Mouse (Mus musculus) cerebellum, postnatal 14 days (tissue): Measurements from ENCODE around the gene Lpxn.

Source experiments
- DNase-seq, 2 experiments: peaks; one replicate each; pipeline ENCODE4 v3.0.0; 2021; ENCODE audit warnings: mixed read lengths in 2 of 2

Gene Lpxn

DNA sequence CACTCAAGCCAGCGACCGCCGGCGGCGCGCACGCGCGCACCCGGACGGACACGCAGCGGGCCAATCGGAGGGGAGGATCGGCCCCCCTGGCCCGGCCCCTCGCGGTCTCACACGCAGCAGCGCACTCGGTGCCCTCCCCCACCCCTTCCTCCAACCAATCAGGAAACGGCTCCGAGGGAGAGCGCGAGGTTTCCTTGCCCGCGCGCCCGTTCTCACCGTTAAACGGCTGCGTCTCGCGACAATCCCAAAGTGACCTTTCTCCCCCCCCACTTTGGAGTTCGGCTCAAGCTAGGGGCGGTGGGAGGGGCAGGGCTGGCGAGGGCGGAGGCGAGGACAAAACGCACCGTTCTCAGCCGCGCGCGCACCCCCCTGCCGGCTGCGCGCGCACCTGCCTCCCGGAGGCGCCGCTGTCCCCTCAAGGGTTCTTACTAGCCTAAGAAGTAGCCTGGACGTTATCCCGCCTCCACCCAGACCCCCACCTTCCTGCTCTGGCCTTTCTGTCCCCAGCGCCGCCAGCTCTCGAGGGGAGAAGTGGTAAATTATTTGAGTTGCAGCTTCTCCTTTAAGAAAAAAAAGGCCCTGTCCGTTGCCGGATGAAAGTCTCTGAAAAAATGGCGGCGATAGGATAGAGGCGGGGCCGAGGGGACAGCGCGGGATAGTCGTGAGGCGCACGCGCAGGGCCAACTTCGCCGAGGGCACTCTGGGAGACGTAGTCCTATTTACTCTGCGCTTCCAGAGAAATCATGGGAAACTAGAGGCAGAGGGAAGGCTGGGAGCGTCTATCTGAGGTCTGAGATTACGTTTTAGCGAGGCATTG, at the start of gene Lpxn, which contains the start of gene Zfp91:
TSS of gene Lpxn (plus strand) at position 683 of the 817 bp plus-strand sequence.
TSS of gene Zfp91 (minus strand) at position 616 of the 817 bp plus-strand sequence.
- DNase-seq, result peak; percentile 97 to 98

DNA sequence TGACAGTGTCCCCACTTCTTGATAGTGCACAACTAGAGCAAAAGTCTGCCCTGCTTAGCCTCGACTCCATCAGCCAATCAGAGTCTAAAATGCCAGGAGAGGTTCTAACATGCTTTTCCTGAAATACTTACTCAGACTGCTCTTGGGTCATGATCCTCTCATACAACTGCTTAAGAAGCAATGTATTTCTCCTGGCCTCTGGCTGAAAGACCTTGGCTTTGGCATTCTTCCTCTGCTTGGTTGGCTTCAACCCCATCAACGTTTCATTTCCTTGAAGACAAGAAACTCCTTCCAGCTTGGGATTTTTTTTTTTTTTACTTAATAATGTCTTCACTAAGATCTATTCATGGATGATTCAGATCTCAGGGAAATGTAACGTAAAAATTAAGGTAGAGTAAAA, 39.7 kb upstream of the Lpxn start:
- no peak for DNase-seq

DNA sequence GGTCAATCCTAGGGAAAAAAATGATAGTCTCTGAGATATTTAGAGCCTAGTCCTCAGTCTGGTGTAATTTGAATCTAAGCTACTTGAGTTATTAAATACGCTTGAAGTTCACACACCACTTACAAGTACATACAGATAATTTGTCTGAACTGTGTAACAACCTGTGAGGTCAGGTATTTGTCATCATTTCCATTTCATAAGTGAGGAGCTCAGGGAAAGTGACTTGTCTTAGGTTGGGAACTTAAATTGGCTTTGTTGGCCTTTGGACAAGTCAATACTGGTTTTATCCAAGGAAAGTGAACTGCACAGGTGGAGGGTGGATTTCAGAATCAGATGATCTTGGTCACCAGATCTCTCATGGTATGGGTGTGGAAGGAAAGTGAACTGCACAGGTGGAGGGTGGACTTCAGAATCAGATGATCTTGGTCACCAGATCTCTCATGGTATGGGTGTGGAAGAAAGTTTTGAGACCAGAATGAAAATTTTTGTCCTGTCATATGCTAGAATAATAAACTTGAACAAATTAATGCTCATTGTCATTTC, 37.0 kb upstream of the Lpxn start:
- no peak for DNase-seq

DNA sequence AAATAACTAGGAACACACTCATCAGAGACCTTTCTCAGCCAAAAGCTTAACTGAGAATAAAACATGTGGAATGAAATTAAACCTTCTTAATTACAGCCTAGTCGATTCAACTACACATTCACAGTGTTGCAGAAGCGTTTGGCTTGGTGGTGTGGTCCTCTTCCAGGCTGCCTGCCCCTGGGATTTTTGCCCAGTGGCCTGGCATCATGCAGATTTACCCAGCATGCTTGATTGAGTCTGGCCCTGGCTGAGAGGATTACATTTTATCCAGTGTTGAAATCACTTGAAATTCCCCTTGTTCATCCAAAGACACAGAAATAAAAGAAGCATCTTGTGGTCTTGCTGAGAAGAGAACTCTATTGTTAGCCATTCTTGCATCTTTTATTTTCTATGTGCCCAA, 36.3 kb upstream of the Lpxn start:
- peak; percentile 86 to 91 for DNase-seq

DNA sequence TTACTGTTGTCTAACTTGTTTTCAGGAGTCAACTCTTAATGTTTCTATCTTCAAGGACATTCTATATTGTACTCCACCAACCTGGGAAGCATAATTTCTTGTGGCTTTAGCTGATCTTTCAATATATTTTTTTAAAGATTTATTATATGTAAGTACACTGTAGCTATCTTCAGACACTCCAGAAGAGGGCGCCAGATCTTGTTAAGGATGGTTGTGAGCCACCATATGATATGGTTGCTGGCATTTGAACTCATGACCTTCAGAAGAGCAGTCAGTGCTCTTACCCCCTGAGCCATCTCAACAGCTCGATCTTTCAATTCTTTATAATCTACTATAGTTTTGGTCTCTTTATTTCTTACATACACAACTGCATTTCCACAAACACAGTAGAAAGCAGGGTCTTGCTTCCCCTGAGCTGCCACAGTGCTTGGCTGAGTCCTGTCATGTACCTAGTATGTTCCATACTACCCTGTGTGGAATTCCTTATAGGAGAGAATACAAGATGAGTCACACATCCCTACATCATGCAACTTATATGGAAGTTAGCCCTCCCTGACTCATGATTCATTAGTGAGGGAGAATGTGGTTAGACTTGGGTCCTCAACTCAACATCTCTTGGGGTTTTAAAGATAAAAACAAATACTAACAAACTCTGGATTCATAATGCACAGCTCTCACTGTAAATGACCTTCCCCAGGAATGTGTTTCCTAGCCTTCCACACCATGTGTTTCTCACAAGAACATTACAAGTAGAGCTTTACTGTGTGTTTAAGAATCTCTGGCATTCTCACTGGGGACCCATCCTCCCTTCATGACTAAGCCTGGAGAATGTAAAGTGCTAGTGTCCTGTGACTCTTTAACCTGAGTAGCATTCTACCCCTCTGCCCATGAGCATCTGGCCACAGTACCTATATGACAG, 33.5 kb upstream of the Lpxn start:
- DNase-seq, result peak in 1 of 2 experiments; percentile 10

DNA sequence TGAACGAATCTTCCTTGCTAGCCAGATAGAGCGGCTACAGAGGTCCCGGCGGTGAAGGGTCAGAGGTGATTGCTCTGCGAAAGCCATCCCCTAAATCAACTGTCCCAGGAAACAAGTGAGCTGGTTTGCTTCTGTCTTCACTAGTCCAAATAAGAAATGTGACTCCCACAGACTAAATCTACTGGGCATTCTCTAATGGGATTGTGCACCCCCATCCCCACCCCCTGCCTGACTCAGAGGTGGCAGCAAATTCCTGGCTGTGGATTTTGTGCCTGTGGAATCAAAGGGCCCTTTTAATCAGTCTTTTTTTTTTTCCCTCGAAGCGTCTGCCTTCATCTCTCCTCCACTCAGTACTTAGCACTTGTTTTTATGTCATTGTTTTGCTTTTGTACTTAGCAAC, 30.7 kb upstream of the Lpxn start, which contains the start of gene Cntf:
TSS of gene Cntf (minus strand) at position 325 of the 400 bp plus-strand sequence.
- no peak for DNase-seq

DNA sequence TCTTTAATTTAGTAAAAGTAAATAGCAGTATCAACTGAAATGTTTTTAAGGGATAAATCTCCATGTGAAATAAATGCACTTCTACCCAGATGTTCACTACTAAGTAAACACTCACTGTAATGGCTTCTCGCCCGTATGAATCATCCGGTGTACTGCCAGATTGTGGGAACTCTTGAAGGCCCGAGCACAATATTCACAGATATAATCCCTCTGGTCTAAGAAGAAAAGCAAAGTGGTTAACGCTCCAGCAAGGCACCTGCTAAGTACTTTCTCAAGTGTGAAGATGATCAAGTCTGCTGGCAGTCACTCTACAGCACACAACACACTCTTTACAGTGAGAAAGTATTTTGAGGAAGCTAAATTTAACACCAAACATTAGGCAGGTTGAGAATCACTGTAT, 25.1 kb upstream of the Lpxn start:
- DNase-seq, result no peak

DNA sequence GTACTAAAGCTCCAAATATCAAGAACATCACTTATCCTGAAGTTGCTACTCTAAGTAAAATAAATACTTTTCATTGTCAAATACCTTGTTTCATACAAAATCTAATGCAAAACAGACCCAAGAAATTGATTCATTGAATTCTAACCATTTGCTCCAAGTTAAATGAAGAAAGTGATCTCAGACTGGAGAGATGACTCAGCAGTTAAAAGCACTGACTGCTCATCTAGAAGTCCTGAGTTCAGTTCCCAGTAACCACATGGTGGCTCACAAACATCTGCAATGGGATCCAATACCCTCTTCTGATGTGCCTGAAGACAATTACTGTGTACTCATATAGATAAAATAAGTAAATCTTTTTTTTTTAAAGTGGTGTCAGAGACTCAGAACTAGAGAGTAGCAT, 15.6 kb upstream of the Lpxn start:
- DNase-seq, result no peak

DNA sequence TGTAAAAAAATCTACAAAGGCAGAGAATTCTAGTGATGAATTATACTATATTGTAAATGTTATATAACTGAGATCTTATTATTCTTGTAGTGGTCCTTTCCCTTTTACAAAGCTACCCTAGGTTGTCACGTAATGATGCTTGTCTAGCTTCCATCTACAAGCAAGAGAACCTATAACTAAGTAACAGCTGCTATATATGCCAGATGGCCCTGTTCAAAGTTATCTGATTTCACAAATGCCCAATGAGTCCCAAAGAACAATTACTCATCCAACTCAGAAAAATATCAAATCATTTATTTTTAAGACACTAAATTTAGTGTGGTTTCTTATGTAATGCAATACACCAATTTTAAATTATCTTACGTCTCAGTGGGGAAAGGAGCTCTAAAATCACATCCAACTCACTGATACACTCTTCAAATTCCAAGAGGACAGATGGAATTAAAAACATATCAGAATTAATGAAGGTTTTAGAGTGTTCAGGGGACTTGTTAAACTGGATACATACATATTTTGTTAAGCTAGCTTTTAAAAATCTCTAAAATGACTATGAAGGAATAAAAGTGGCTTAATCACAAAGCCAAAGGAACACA, 9.1 kb upstream of the Lpxn start:
- DNase-seq, result no peak

DNA sequence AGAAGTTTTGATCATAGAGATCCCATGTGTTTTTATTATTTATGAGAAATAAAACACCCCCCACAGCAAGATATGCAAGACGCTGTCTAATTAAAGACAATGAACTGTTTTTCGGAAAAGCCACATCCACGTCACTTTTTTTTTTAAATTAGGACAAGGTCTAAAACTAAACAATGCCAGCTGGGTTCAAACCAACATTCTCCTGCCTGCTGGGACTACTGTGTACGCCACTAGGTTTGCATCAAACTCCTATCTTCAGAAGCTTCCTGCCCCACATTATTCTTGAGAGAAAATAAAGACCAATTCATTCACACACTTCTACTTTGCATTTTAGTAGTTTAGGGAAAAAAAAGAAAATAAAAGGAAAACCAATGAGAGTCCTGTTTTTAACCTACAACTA, 8.3 kb upstream of the Lpxn start:
- DNase-seq, result no peak

DNA sequence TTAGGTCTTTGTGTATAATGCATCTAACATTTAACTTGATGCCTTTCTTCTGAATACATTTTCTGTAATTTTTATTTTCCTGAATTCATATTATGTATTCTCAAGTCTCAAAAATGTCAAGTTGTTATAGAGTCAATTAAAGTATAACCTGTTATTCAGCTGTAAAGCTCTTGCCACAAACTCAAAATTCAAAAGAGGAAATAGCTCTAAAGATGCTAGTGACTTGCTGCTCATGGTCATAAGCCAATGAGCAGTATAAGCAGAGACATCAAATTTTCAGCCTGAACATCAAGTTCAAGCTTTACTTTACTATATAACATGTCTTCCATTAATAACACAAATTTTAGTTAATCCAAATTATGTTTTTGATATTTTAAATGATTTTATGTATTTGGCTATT, 3.6 kb upstream of the Lpxn start:
- no peak for DNase-seq

DNA sequence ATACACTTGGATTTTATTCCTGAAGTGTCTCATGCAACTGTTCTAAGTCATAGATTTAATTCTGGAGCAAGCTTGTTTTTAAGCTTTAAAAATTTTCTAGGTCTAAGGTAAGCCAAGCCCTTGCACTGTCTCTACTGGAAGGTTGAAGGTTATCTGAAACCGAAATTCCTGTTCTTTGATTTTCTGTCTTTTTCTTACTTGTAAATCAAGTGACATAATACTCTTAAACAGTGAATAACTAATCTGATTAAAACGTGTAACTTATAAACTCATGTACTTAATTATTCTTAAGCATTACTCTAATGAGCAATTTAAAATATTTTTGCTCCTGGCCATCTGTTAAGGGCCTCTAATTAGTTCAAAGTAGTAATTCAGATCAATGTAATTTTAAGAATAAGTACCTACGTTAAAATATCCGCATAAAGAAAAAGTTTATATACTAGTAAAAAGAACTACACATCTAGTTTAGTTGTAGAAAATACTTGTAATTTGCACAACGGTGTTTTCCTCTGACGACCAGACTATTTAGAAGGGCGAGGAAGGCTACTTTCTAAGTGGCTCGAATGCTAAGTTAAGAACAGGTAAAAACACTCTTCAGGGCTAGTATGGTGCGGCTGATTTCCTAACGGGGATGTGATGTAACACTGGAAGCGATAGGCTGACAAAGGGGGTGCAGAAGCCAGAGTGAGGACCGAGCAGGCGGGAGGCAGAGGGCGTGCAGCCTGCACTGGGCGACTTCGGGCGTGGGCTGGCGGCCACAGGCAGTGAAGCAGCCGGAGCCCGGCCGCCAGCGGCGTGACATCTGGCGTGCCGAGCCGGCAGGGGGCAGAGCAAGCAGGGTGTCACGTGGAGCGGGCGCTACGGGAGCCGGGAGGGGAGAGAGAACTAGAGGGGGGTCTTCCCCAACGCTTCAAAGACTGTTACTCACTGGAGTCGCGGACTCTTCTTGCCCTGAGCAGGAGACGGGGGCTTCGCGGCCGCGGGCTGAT, 1.6 kb upstream of the Lpxn start:
- peak; percentile 85 to 87 for DNase-seq

DNA sequence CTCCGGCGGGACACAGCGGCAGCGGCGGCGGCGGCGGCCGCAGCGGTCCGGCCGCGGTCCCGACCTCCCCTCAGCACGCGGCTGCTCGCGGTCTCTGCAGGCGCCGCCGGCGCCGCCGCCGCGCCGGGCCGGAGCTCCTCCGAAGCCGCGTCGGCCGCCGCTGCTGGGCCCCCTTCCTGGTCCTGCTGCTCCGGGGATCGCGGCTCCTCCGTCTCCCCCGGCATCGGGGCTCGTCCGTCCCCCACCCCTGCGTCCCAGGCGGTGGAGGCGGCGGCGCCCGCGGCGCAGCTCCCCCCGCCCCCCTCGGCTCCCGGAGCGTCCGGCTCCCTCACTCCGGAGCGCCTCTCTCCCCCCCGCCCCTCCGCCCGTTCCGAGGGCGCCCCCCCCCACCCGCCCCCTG, 883 bp upstream of the Lpxn start:
- DNase-seq, result no peak

DNA sequence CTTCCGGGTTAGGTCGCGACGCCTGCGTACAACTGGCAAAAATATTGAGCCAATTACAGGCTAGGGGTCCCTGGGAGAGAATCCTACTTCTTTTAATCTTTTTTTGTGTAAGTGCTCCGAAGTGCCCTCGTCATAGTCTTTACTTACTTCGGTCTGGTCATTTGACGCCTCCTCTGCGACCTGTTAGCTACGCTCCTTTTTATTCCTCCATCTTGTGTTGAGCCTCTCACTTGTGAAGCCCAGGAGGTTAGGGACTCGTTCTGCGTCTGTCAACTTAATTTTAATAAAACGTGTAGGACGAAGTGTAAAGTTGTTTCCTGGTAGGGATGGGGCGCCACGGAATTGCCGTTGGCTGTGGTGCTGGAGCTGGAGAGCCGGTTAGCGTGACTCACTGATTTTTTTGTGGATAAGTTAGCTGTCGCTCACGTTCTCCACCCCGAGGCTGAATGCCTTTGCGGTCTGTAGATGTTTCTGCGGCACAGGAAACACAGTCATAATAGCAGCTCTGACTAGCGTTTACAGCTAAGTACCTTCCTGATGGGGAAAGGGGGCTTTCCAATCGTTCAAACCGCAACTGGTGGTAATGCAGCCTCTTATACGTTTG, 437 bp downstream of the Lpxn start:
- peak in 1 of 2 experiments; percentile 59 for DNase-seq

DNA sequence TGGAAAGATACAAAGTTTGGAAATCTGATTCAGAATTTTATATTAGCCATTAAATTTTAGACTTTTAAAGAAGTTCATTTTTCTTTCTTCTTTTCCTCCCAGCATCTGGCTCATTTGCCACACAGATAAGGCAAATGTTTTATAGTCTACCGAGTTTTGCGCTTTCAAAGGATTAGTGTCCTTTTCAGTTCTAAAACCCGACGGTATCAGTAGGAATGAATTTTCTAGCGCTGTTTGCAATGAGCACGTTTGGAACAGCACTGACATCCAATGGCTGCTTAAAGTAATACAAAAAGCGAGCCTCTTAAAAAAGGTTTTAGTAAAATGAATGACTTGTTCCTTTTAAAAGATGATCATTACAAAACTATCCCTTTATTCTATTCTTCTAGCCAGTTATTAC, 1.1 kb downstream of the Lpxn start:
- peak; percentile 37 to 53 for DNase-seq

DNA sequence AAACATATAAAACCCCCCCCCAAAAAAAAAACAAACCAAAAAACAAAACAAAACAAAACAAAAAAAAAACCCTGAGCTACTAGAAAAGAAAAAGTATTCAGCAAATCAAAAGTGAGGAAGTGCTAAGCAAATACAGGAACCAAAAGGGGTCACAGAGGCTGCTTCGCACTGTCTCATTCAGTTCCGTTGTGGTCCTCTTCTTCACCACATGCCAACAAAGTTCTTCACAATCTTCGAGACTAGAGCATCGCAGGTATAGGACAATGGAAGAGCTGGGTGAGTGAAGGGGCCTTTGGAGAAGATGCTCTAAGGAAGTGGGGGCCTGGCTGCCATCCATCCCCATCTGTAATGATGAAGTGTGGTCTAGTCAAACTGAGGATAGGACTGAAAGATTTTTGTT, 2.4 kb downstream of the Lpxn start:
- no peak for DNase-seq

DNA sequence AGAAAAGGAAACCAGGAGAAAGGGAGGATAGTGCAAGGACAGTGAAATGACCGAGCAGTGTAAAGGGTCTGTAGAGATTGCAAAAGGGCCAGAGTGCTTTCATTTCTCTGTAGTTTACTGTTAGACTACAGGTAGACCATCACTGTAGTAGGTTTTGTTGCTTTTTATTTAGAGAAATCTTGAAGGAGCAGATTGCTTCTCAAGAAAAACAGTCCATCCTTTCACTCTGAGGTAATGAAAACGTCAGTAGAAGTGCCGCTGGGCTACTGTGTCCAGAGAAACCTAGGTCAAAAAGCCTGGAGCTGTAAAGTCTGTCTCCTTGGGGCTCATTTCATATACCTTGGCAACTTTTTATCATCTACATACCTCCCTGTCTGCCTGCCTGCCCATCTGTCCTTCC, 3.1 kb downstream of the Lpxn start:
- no peak for DNase-seq

DNA sequence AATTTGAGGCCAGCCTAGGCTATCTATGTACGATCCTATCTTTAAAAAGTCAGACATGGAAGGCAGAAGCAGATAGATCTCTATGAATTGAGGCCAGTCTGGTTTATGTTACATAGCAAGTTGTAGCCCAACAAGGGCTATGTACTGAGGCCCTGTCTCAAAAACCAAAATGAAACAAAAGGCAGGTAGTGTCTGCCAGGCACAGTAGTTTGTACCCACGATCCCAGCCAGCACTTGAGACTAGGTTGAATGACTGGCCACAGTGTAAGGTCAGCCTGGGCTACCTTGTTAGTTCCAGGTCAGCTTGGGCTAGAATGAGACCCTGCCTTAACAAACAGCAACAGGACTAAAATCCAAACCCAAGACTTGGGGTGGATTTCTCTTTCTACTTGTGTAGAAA, 4.6 kb downstream of the Lpxn start:
- no peak for DNase-seq

DNA sequence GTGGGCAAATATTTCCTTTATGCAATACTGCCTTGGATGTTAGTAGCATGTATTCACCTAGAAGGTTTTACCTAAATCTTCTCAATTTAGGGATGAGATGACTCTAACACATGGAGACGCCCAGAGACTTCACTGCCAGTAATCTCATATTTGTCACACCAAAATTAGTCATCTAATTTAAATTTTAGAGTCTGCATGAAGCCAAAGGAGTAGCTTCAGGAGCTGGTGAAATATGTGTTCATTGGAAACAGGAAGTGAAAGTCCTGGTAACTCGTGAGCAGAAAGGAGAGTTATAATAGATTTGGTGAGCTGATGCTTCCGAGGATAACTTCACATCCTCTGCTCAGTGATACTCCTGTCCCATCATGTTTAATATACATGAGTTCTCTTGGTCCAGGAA, 5.1 kb downstream of the Lpxn start:
- DNase-seq, result no peak

DNA sequence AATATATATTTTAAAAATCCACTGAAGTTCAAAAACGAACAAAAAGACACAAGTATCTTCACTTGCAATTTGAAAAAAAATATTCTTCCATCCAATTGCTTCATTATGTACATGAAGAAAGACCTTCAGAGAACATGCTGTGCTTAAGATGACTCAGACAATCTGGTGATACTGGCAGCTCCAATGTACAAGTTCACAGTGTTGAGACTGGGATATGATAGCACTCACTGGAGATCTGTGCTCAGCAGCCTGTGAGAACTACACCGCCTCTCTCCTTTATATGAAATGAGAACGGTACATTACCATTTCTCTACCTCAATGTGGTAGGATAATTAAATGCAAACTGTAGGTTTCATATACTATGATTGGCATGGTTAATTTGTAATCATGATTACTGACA, 6.8 kb downstream of the Lpxn start:
- no peak for DNase-seq

DNA sequence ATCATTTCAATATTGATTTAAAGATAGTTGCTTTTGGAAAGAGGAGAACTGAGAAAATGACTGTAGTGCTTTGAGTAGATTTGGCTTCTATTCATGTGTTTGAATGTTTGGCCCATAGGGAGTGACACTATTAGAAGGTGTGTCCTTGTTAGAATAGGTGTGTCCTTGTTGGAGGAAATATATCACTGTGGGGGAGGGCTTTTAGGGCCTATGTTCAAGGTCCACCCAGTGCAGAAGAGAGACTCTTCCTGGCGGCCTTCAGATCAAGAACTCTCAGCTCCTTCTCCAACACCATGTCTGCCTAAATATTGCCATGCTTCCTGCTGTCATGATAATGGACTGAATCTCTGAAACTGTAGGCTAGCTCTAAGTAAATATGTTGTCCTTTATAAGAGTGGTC, 8.2 kb downstream of the Lpxn start:
- DNase-seq, result no peak
